Mouse (Mus musculus) megakaryocyte, embryonic 14.5 days (primary cell): ENCODE measurements around the gene Cd55b.

Source experiments
- FLI1 ChIP-seq: IDR thresholded peaks from 2 replicates; pipeline ENCODE4 v1.6.1; 2012; ENCODE audit warnings: low read length, inconsistent platforms, mixed read lengths
- GATA1 ChIP-seq: IDR thresholded peaks from 3 replicates; pipeline ENCODE4 v1.6.1; 2012; ENCODE audit warnings: mixed read lengths, low read length, inconsistent platforms, borderline replicate concordance

GRCm38 (mm10) chr1:130470074-130470473 lies 47.3 kb upstream of the Cd55b start:
- TF ChIP-seq GATA1, result no peak
- no peak for TF ChIP-seq FLI1
